Mouse (Mus musculus): ENCODE results near the gene Mtmr10. TPM values are rescaled to one million over a fixed set of nuclear protein-coding genes. Genes with fewer than 3 reads are reported as not detected.

Mtmr10 gene
- 4.8 and 5.0 TPM in 2 replicates for polyA plus RNA-seq (2015; fragmentation: Nextera tagmentation; extraction: Ambion mirVana)

- Histone ChIP-seq H3K4me1 (peaks cover 8% of the 10 kb centered on the region), H3K36me3 (0 out of 2 replicates have a peak, but pooled peaks cover 10% of the 10 kb centered on the region), H3K9ac (peak within 1 kb of the TSS; percentile 92), H3K27me3 (replicated peaks) (no peaks in the 10 kb centered on the region; the same call in 1 of the 2 replicates), H3K27ac (replicated peaks) (peak within 1 kb of the TSS; percentile 85), H3K4me3 (peak within 1 kb of the TSS; percentile 92), H3K9me3 (no peaks in the 10 kb centered on the region), H3K4me2 (peak within 1 kb of the TSS; percentile 77)
- WGBS, result under 1% methylated on average over 75 of the region's 77 CpGs
- peak; percentile 97 for ATAC-seq (ENCODE audit: extremely low read depth, insufficient number of reproducible peaks, low FRiP score, low TSS enrichment)
These were observed at the start of gene Mtmr10 for GRCm38 (mm10) chr7:64287414-64288091. Mtmr10 (plus strand) TSS chr7:64287653.

- Histone ChIP-seq H3K4me3 (no peak overlapping the region), H3K9ac (no peak overlapping the region), H3K27ac (replicated peaks) (no peak overlapping the region), H3K4me1 (no peaks in the 10 kb centered on the region), H3K36me3 (no peaks in the 10 kb centered on the region), H3K4me2 (no peak overlapping the region), H3K27me3 (replicated peaks) (no peaks in the 10 kb centered on the region), H3K9me3 (no peaks in the 10 kb centered on the region)
- 82% methylated on average over 8 of the region's 8 CpGs for WGBS
- no peak for ATAC-seq (ENCODE audit: extremely low read depth, insufficient number of reproducible peaks, low FRiP score, low TSS enrichment)
These were observed 49.7 kb upstream of the Mtmr10 start for GRCm38 (mm10) chr7:64237747-64238146.

GRCm38 (mm10) chr7:64238410-64239086 is 48.9 kb upstream of the Mtmr10 start:
- Histone ChIP-seq H3K4me2 (no peak overlapping the region), H3K4me3 (no peak overlapping the region), H3K36me3 (no peaks in the 10 kb centered on the region), H3K9ac (no peak overlapping the region), H3K9me3 (no peaks in the 10 kb centered on the region), H3K27ac (replicated peaks) (no peak overlapping the region), H3K4me1 (no peaks in the 10 kb centered on the region), H3K27me3 (replicated peaks) (no peaks in the 10 kb centered on the region)
- no peak for ATAC-seq (ENCODE audit: extremely low read depth, insufficient number of reproducible peaks, low FRiP score, low TSS enrichment)
- 77% methylated on average over 7 of the region's 7 CpGs for WGBS

GRCm38 (mm10) chr7:64239138-64239805 is 48.2 kb upstream of the Mtmr10 start:
- Histone ChIP-seq H3K9me3 (no peaks in the 10 kb centered on the region), H3K4me1 (no peaks in the 10 kb centered on the region), H3K27ac (replicated peaks) (no peak overlapping the region), H3K4me3 (no peak overlapping the region), H3K9ac (no peak overlapping the region), H3K27me3 (replicated peaks) (no peaks in the 10 kb centered on the region), H3K36me3 (no peaks in the 10 kb centered on the region), H3K4me2 (no peak overlapping the region)
- 77% methylated on average over 9 of the region's 9 CpGs for WGBS
- no peak for ATAC-seq (ENCODE audit: extremely low read depth, insufficient number of reproducible peaks, low FRiP score, low TSS enrichment)

- Histone ChIP-seq H3K36me3 (no peaks in the 10 kb centered on the region), H3K4me3 (no peak overlapping the region), H3K27me3 (replicated peaks) (no peaks in the 10 kb centered on the region), H3K4me1 (no peaks in the 10 kb centered on the region), H3K4me2 (no peak overlapping the region), H3K27ac (replicated peaks) (no peak overlapping the region), H3K9me3 (no peaks in the 10 kb centered on the region), H3K9ac (no peak overlapping the region)
- 70% methylated on average over 4 of the region's 4 CpGs for WGBS
- ATAC-seq (ENCODE audit: extremely low read depth, insufficient number of reproducible peaks, low FRiP score, low TSS enrichment), result no peak
These were observed 47.6 kb upstream of the Mtmr10 start for GRCm38 (mm10) chr7:64239806-64240315.

- Histone ChIP-seq H3K9me3 (no peaks in the 10 kb centered on the region), H3K9ac (no peak overlapping the region), H3K4me3 (no peak overlapping the region), H3K27ac (replicated peaks) (no peak overlapping the region), H3K27me3 (replicated peaks) (no peaks in the 10 kb centered on the region), H3K4me1 (no peaks in the 10 kb centered on the region), H3K4me2 (no peak overlapping the region), H3K36me3 (no peaks in the 10 kb centered on the region)
- ATAC-seq (ENCODE audit: extremely low read depth, insufficient number of reproducible peaks, low FRiP score, low TSS enrichment), result no peak
- WGBS, result 60% methylated on average over 4 of the region's 4 CpGs
These were observed 45.0 kb upstream of the Mtmr10 start for GRCm38 (mm10) chr7:64242424-64242823.

GRCm38 (mm10) chr7:64244371-64244770 is 43.1 kb upstream of the Mtmr10 start:
- H3K36me3 ChIP-seq, result no peaks in the 10 kb centered on the region
- no peak overlapping the region for H3K4me2 ChIP-seq
- no peaks in the 10 kb centered on the region for H3K27me3 ChIP-seq (replicated peaks)
- 0 out of 2 replicates have a peak, but pooled peaks cover 2% of the 10 kb centered on the region for H3K4me1 ChIP-seq
- WGBS, result 84% methylated on average over 6 of the region's 6 CpGs
- no peaks in the 10 kb centered on the region for H3K9me3 ChIP-seq
- no peak overlapping the region for H3K4me3 ChIP-seq
- no peak overlapping the region for H3K9ac ChIP-seq
- no peak overlapping the region for H3K27ac ChIP-seq (replicated peaks)
- no peak for ATAC-seq (ENCODE audit: extremely low read depth, insufficient number of reproducible peaks, low FRiP score, low TSS enrichment)

GRCm38 (mm10) chr7:64246713-64247112 is 40.7 kb upstream of the Mtmr10 start:
- H3K4me1 ChIP-seq, result peaks cover 9% of the 10 kb centered on the region
- no peak overlapping the region for H3K4me2 ChIP-seq
- no peaks in the 10 kb centered on the region for H3K27me3 ChIP-seq (replicated peaks)
- no peaks in the 10 kb centered on the region for H3K36me3 ChIP-seq
- no peaks in the 10 kb centered on the region for H3K9me3 ChIP-seq
- H3K9ac ChIP-seq, result no peak overlapping the region
- H3K27ac ChIP-seq (replicated peaks), result no peak overlapping the region
- 78% methylated on average over 4 of the region's 4 CpGs for WGBS
- ATAC-seq (ENCODE audit: extremely low read depth, insufficient number of reproducible peaks, low FRiP score, low TSS enrichment), result no peak
- no peak overlapping the region for H3K4me3 ChIP-seq

- no peak overlapping the region for H3K9ac ChIP-seq
- 88% methylated on average over 1 of the region's 1 CpGs for WGBS
- ATAC-seq (ENCODE audit: extremely low read depth, insufficient number of reproducible peaks, low FRiP score, low TSS enrichment), result no peak
- H3K9me3 ChIP-seq, result no peaks in the 10 kb centered on the region
- H3K27me3 ChIP-seq (replicated peaks), result no peaks in the 10 kb centered on the region
- no peak overlapping the region for H3K27ac ChIP-seq (replicated peaks)
- H3K36me3 ChIP-seq, result no peaks in the 10 kb centered on the region
- H3K4me3 ChIP-seq, result no peak overlapping the region
- peaks cover 9% of the 10 kb centered on the region for H3K4me1 ChIP-seq
- H3K4me2 ChIP-seq, result no peak overlapping the region
These were observed 39.1 kb upstream of the Mtmr10 start for GRCm38 (mm10) chr7:64248352-64248751.

- no peak for ATAC-seq (ENCODE audit: extremely low read depth, insufficient number of reproducible peaks, low FRiP score, low TSS enrichment)
- Histone ChIP-seq H3K9me3 (no peaks in the 10 kb centered on the region), H3K4me3 (no peak overlapping the region), H3K4me1 (peaks cover 9% of the 10 kb centered on the region), H3K9ac (no peak overlapping the region), H3K36me3 (no peaks in the 10 kb centered on the region), H3K27ac (replicated peaks) (no peak overlapping the region), H3K4me2 (no peak overlapping the region), H3K27me3 (replicated peaks) (no peaks in the 10 kb centered on the region)
- 34% methylated on average over 4 of the region's 4 CpGs for WGBS
These were observed 37.7 kb upstream of the Mtmr10 start for GRCm38 (mm10) chr7:64249715-64250114.

GRCm38 (mm10) chr7:64250417-64250816 is 37.0 kb upstream of the Mtmr10 start:
- Histone ChIP-seq H3K4me3 (no peak overlapping the region), H3K4me2 (no peak overlapping the region), H3K36me3 (no peaks in the 10 kb centered on the region), H3K9me3 (no peaks in the 10 kb centered on the region), H3K4me1 (peaks cover 9% of the 10 kb centered on the region), H3K9ac (no peak overlapping the region), H3K27ac (replicated peaks) (no peak overlapping the region), H3K27me3 (replicated peaks) (no peaks in the 10 kb centered on the region)
- 74% methylated on average over 7 of the region's 7 CpGs for WGBS
- ATAC-seq (ENCODE audit: extremely low read depth, insufficient number of reproducible peaks, low FRiP score, low TSS enrichment), result no peak

All from heart, embryonic 13.5 days (tissue).